17 mouse cellular contexts compared by ENCODE assay signal in the genomic region with DNA sequence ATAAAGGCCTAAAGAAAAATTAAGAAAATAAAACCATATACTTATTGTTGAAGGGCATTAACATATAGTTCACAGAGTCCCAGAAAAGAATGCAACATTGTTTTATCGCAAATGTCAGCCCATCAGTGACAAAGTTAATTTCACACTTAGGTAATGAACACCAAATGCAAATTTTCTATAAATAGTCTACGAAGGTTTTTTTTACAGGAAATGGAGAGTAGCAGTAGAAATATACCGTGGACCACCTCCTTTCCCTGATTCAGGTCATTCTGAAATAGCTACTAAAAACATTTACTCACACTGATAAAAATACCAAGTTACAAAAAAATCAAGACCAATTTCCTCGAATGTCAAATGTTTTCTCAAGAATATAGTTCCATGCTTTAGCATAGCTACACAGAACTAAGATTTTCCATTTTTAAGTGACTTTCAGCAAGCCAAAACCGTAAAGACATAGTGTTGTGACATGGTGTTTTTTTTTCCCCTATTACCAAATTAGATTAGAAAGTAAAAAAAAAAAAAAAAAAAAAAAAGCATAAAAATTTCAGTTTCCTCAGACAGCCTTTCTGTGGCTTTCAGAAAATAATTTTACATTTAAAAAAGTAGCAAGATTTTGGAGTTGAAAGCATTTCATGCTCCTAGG.
"Had no signal": no experiment of that assay in that cellular context is flagged by ENCODE, and none has a peak within 500 bp of the region (broad histone marks: within the 10 kb centered on the region; RNA-seq: fewer than 3 reads in every experiment).

No protein-coding gene starts in this region.

- H3K4me3 ChIP-seq: midbrain, embryonic 10.5 days; midbrain, embryonic 12.5 days; myocyte; neural tube, embryonic 13.5 days; neural tube, embryonic 15.5 days had no signal

- H3K27me3 ChIP-seq: midbrain, embryonic 12.5 days; neural tube, embryonic 13.5 days; neural tube, embryonic 15.5 days had no signal

- H3K36me3 ChIP-seq: midbrain, embryonic 10.5 days; midbrain, embryonic 12.5 days; neural tube, embryonic 13.5 days; neural tube, embryonic 15.5 days had no signal

- H3K9me3 ChIP-seq: midbrain, embryonic 10.5 days; midbrain, embryonic 12.5 days; neural tube, embryonic 13.5 days; neural tube, embryonic 15.5 days had no signal

- H3K4me2 ChIP-seq: lung, embryonic 14.5 days; midbrain, embryonic 12.5 days; neural tube, embryonic 13.5 days; neural tube, embryonic 15.5 days had no signal

- H3K27ac ChIP-seq: midbrain, embryonic 10.5 days; midbrain, embryonic 12.5 days; neural tube, embryonic 13.5 days; neural tube, embryonic 15.5 days had no signal

- DNase-seq: lung, embryonic 14.5 days; lung, postnatal 10 days; lung, postnatal 4 days; midbrain, embryonic 14.5 days; retina, postnatal 1 day; right cerebral cortex, adult 18-20 months; right cerebral cortex, postnatal 25 days; right cerebral cortex, postnatal 4 days; spleen, adult 18-20 months; thymus, adult 18-20 months; thymus, postnatal 14 days; thymus, postnatal 36 days had no signal

- H3K9ac ChIP-seq: lung, embryonic 14.5 days; midbrain, embryonic 12.5 days; neural tube, embryonic 13.5 days; neural tube, embryonic 15.5 days had no signal
